Mouse (Mus musculus) left cerebral cortex, postnatal 10 days (tissue): Measurements from ENCODE around the gene Srsf2. TPM values are rescaled to one million over a fixed set of nuclear protein-coding genes. Genes with fewer than 3 reads are reported as not detected.
"Not testable (repeated sequence)": the region's sequence is repeated elsewhere in the genome, so short reads cannot be mapped to it uniquely, and the experiment has no call there.

Source experiments
- DNase-seq, 2 experiments: peaks; one replicate each; pipeline ENCODE4 v3.0.0; 2021 to 2022; ENCODE audit warnings: low spot score in 2 of 2, mixed read lengths in 1 of 2; ENCODE audit errors: extremely low spot score in 1 of 2
- intact Hi-C: fragments of 180-260 bp; cut with DNase I; formaldehyde crosslinking; loops from one replicate; pipeline ENCODE4 v1.15.1; 2025
- total RNA-seq, 2 experiments: library from RNA; stranded (reverse); gene quantifications; 2 replicates each; pipeline ENCODE4 v1.2.3; 2021

Gene Srsf2
- total RNA-seq, 2 experiments from 2014 or later, result 196 to 199 TPM

GRCm38 (mm10) chr11:116857183-116857850 lies 4.4 kb upstream of the Srsf2 start:
- no peak for DNase-seq
- intact Hi-C loops, result no loop called here

DNA sequence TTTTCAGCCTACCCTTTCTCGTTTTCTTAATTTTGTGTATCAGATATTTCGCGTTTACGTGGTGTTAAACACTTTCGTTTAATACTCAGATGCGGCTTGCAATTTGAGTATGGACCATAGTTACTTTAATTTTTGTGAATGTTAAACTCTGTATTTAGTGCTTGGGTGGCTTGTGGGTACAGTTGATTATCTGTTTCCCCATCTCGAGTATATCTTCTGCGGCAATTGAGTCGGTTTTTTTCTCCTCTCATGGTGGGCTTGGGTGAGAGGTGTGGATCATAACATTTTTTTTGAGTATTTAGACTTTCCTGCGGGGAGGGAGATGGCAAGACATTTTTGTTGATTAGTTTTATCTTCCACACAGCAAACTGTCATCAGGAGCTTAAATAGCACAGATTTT lies 1.4 kb upstream of the Srsf2 start:
- no peak for DNase-seq
- intact Hi-C loops, result no loop called here

DNA sequence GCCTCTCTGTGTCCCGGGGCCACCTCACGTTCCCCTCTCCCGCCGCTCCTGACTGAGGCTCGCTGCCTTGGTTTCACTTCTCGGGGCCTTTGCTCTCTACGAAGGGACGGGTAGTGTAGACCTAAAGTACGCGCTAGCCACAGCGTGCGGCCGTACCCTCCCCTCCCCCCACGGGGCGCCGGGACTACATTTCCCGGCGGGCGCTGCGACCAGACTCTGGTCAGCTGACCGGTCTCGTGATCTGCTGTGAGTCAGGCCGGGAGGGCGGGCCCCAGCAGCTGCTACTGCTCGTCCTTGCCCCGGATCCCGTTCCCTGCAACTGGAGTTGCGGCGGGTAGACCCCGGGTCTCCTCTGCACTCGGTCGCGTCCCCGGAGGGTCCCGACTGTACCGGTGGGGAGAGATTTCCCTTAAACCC lies 626 bp upstream of the Srsf2 start:
- intact Hi-C loops, result no loop called here
- DNase-seq, result peak; percentile 96 to 99

- intact Hi-C loops, result no loop called here
- DNase-seq, result peak; percentile 51 to 92
These were observed 503 bp downstream of the Srsf2 start, which contains the start of gene Mfsd11 for GRCm38 (mm10) chr11:116852291-116852890. TSS of gene Mfsd11 (plus strand) at chr11:116852440.

- intact Hi-C loops, result no loop called here
- DNase-seq, result no peak
These were observed 1.2 kb downstream of the Srsf2 start for GRCm38 (mm10) chr11:116851576-116852290.

DNA sequence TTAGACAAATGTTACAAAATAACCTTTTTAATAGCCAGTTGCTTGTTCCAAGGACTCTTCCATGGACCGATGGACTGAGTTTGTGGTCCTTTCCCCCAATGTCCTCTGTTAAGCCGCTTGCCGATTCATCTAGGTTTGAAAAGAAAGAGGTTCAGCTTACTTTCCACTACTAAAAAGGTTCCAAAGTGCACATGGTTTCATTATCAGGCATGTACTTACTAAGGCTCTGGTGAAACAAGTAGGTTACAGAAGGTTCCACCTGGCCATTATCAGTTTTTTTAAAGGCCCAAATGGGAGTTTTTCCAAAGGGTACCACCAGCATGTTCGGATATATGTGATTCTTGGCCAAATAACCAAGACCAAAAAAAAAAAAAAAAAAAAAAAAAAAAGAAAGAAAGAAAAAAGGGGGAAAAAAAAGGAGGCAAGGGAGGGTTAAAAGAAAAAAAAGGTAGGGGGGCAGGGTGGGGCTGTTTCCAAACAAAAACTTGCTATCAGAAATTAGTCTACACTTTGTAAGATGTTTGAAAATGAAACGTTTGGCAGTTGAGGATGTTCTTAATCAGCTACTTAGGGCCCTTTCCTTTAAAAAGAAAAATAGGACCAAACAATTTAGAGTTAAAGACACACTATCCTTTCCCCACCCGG lies 1.9 kb downstream of the Srsf2 start:
- intact Hi-C loops, result no loop called here
- no peak for DNase-seq

DNA sequence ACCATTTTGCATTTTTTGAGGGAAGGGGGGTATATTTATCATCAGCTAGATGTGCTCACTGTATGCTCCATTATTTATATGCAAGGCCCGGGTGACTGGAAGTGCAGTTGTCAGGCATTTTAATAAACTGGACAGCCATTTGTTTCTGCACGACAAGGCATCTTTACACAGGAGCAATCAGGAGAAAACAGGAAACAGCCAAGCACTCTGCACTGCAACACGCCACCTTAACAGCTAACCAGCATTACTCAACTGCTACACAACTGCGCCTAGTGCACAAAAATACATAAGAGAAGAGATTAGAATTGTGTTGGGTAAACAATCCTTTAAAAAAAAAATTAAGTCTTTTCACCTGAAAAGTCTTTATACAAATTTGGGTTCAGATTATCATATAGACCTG lies 2.8 kb downstream of the Srsf2 start:
- DNase-seq, result no peak
- intact Hi-C loops, result no loop called here

GRCm38 (mm10) chr11:116849587-116849986 lies 3.3 kb downstream of the Srsf2 start:
- intact Hi-C loops, result no loop called here
- no peak for DNase-seq

GRCm38 (mm10) chr11:116848877-116849178 lies 4.1 kb downstream of the Srsf2 start:
- intact Hi-C loops, DNase-seq: not testable (repeated sequence)

GRCm38 (mm10) chr11:116848086-116848876 lies 4.6 kb downstream of the Srsf2 start:
- intact Hi-C loops, result no loop called here

DNA sequence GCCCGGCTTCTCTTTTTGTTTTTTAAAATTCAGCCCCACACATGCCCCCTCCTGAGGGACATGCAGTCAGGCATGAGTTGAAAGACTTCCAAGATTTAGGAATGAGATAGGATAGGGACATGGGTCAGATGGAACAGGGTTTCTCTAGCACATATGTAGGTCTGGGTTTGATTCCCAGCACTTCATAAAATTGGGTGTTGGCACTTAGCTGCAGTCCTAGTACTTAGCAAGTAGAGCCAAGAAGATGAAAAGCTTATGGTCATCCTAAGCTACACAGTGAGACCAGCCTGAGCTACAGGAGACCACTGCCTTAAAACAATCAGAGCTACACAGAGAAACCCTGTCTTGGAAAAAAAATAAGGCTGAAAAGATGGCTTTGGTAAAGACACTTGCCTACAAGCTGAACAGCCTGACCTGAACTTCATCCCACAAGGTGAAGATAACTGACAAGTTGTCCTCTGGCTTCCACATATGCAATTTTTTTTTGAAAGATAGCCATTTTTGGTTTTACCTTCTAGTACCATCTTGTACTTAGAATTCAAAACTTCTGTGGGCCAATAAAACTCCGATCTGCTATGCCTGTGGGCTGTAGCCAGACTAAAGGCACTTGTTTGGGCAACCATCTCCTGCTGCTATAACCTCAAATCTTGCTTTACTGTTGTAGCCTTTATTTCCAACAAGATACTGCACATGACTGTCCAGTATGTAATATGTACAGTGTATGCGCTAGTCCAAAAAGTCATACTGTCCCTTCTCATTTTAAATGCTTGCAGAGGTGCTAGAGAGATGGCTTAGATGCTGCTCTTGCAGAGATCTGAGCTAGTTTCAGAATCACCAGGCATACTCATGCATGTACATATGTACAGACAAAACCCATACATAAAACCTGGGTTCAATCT lies 5.5 kb downstream of the Srsf2 start:
- no peak for DNase-seq
- intact Hi-C loops, result no loop called here

More at GRCm38 (mm10) chr11:116848086-116848876, 4.6 kb downstream of the Srsf2 start:
- DNase-seq, result no peak

DNA sequence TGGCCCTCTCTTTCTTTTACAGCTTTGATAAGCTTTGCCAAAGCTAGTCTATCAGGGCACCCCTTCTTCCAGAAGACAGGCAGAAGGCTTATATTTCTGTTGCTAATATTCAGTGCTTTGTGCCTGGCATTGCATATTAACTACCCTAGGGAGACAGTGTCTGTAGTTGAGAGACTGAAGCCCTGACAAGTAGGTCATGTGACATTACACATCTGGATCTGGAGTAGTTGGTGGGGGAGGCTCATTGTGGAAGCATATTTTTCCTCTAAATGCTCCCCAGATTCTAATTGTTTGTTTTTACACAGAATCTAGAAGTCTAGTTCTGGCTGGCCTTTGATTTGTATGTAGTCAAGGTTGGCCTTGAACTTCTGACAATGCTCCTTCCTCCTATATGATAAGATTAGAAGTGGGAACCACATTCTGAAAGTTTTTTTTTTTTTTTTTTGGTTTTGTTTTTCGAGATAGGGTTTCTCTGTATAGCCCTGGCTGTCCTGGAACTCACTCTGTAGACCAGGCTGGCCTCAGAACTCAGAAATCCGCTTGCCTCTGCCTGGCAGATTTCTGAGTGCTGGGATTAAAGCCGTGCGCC lies 6.2 kb downstream of the Srsf2 start:
- intact Hi-C loops, result no loop called here
- DNase-seq, result no peak

DNA sequence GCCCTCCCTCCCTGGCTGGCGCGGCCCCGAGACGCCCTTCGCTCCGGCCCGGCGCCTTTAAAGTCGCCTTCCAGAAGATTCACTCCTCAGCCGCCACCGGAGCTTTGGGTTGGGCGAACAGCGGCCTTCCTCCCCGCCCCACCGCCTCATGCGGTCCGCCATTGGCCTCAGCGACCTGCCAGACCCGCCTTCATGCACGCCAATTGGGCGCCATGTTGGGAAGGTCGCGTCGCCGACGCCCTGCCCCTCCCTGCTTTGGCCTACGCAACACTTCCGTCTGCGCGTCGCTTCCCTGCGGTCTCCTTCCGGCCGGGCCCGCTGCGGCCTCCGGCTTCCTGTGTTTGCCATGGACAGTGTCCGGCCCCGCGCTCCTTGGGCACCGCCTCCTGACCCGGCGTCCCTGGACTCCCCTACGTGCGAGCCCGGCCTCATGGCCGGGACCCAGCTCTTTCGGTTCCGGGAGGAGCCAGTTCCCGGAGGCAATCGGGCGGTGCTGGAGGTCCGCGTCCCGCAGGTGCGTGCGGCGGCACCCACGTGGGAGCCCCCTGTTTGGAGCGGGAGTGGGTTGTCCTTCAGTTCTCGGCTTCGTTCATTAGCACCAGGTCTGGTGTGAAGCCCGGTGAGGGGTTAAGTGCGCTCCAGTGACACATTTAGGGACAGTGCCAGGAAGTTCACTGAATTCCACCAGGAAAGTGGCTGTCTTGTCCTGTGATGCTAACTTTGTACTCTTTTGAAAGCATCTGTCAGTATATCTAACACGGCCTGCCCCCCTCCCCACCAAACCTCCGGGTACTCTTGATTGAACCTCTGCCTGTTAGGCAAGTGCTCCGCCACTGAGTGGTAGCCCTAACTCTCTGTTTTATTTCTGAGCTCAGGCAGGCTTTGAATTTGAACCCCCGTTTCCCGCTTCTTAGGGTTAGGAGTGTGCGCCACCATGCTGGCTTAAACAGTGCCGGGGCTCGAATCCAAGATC lies 9.3 kb downstream of the Srsf2 start, which contains the start of the genes Mettl23 and Jmjd6:
Gene Mettl23 (plus strand): TSS at position 18 of the 973 bp plus-strand sequence.
Gene Jmjd6 (minus strand): TSS at position 189 of the 973 bp plus-strand sequence.
- intact Hi-C loops, result no loop called here
- peak; percentile 96 to 98 for DNase-seq

DNA sequence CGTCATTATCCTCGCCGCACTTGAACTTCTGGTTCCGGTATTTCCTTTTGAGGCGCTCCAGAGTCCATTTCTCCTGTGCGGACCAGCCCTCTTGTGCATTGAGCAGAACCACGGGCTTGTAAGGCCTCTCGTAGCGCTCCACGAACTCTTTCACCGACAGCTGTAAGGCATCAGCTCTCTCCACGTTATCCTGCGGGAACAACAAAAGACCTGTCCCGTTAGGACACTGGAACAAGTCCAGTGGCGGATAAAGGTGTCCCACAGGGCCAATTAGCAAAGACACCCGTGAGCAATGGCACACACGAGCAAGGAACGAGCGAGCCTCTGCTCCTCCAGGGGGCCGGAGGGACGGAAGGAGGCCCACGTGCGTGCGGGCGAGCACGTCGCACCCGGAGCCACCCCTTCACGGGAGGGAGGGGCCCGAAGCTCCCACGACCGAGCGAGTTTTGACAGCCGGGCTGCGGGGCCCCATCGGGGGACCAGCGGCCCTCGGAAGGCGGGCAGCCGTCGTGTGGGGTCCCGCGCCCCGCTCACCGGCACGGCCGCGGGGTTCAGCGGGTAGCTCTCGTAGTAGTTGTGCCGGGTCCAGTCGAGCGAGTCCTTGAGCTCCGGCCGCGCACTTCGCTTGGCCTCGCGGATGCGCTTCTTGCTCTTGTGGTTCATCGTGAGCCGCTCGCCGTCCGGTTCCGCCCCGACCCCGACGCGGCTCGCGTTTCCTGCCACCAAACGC lies 10.2 kb downstream of the Srsf2 start:
- intact Hi-C loops, result no loop called here
- peak; percentile 46 to 86 for DNase-seq

- no peak for DNase-seq
- intact Hi-C loops, result no loop called here
These were observed 12.1 kb downstream of the Srsf2 start for GRCm38 (mm10) chr11:116840748-116841147.

- intact Hi-C loops, result no loop called here
- no peak for DNase-seq
These were observed 13.3 kb downstream of the Srsf2 start for GRCm38 (mm10) chr11:116839601-116840000.
